Mouse (Mus musculus): ENCODE measurements around the gene Hspa12b.

The Hspa12b gene

GRCm38 (mm10) chr2:131149254-131149578 is 22.1 kb downstream of the Hspa12b start:
- DNase-seq: no peak

DNA sequence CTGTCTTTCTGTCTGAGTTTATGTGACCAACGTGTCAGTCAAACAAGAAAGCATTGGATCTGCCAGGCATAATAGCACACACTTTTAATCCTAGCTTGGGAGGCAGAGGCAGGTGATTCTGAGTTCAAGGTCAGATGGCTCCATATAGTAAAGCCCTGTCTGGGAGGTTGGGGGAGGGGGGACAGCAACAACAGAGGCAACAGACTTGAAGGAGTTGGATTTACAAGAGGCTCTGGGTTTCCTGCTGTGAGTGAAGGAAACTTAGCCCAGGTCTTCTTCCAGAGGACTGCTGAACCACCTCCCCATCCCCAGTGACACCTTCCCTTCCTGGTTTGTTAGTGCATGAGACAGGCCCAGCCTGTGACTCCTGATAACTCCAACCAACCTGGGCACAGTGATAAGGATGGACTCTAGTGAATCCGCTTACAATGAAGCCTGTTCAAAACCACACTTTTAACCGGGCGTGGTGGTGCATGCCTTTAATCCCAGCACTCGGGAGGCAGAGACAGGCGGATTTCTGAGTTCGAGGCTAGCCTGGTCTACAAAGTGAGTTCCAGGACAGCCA is 25.2 kb downstream of the Hspa12b start:
- DNase-seq: no peak

GRCm38 (mm10) chr2:131154036-131154435 is 27.0 kb downstream of the Hspa12b start:
- no peak for DNase-seq

GRCm38 (mm10) chr2:131156987-131157386 is 29.9 kb downstream of the Hspa12b start:
- no peak for DNase-seq

DNA sequence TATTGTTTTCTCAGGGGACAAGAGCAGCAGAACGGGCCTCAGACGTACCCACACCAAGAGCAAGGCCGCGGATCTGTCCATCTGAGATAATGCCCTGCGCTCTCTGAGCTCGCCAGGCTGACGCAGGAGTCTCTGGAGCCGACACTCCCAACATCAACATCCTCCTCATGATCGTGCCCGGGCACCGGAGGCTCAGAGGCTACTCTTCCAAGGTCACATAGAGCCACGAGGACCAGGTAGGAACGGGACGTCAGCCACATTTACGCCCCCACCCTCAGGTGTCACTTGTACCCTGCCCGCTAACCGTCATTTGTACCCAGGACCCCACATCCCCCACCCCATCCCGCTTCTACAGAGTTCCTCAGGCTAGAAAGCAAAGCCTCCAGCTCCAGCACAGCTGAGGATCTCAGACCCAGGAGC is 32.4 kb downstream of the Hspa12b start:
- DNase-seq: no peak

GRCm38 (mm10) chr2:131159938-131160581 is 33.0 kb downstream of the Hspa12b start, which contains the start of gene 1700037H04Rik:
1700037H04Rik (minus strand) TSS chr2:131160081.
- peak; percentile 97 for DNase-seq

- peak; percentile 39 to 49 for DNase-seq
Observed at GRCm38 (mm10) chr2:131160671-131161111, 33.6 kb downstream of the Hspa12b start.

DNA sequence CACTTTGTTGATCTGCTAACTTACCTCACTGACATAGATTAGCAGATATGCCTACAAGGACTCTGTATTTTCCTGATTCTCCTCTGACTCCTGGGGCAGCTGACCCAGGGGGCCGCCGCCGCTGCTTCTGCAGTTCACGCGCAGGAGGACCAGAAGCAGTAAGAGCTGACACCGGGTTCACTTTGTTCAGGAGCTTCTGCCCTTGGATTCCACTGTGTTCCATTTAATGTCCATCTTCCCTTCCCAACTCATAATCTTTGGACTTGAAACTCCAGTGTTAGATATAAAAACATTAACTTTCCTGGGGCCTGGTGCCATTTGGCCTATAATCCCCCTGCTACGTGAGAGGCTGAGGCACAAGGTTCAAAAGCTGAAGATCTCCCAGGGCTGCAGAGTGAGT is 36.8 kb downstream of the Hspa12b start:
- peak; percentile 83 to 89 for DNase-seq

GRCm38 (mm10) chr2:131166172-131166571 is 39.1 kb downstream of the Hspa12b start:
- DNase-seq: no peak

DNA sequence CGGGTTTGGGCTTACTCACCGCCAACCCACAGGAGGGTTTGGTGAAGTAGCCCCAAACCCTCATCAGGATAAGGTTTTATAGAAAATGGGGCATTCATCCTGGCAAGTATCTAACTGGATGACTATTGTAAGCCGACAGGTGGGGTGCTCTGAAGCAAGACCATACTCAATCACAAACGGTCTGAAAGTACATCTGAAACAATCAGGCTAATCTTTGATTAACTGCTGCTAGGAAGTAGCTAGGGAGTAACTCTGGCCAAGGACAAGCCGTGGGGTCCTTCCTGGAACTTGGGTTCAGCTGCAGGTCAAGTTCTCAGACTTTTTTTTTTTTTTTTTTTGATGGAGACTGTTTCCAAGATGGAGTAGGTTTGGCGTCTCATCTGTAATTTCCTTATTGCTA is 40.9 kb downstream of the Hspa12b start:
- DNase-seq: no peak

- DNase-seq: no peak
Observed at GRCm38 (mm10) chr2:131168914-131169313, 41.8 kb downstream of the Hspa12b start.

GRCm38 (mm10) chr2:131170936-131171335 is 43.9 kb downstream of the Hspa12b start:
- no peak for DNase-seq

DNA sequence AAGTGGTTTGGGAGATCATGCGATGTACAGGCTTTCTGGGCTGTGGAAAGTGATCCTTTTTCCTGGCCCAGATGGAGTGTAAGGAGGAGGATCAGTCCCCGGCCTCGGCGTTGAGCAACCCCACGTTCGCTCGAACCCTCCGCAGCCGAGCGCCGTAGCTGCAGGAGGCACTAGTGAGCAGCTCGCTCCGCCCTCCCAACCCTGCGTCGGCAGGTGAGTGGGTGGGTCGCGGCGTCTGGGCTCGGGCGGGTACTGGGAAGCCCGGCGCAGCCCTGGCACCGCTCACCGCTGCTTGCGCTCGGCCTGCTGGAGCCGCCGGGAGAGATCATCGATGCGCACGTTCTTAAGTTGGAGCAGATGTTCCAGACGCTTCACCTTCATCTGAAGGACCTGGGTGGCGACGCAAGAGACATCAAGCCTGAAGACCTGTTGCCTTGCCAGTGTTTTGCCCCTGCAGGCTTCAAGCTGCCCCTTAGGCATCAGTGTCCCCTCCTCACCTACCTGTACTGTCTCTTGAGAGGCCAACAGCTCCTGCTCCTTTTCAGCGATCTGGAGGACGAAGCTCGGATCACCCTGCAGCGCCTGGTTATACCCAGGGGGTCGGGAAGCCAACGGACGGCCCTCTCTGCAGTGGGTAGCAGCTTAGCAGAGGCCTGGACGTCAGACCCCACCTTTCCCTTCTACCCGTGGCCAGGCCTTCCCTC is 44.5 kb downstream of the Hspa12b start:
- DNase-seq: peak; percentile 57 to 79

DNA sequence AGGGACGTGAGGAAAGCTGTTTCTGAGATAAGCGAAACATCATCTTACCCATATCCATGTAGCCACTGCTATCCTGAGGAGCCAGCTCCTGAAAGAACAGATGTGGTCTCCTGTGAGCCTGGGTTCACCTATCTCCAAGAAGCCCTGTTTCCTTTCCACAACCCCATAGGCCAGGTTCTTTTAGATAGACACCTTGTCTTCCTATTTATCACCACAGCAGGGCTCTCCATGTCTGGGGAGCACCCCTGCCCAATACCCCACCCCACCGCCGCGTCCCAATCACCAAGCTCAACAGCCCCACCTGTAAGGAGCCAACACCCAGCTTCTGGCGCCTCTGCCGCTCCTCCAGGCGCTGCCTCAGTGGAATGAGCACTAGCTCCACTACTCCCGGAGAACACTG is 45.2 kb downstream of the Hspa12b start:
- DNase-seq: no peak

DNA sequence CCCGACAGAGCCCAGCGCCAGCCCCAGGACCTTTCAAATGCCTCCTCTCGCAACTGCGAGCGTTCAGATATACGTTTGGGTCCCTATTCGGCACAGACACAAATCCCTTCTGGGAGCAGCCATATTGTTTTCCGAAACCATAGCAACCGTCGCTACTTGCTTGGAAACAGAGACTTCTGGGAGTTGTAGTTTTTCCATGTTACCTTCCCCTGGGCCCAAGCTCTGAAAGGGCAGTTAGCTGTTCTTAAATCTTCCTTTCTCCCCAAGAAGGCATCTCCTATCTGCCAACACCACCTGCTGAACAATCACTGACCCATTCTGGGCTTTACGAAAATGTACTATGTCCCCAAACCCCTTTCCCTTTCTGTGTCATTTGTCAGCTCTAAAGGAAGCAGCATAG is 47.6 kb downstream of the Hspa12b start:
- DNase-seq: peak; percentile 69 to 76

GRCm38 (mm10) chr2:131175286-131175944 is 48.3 kb downstream of the Hspa12b start:
- DNase-seq: peak; percentile 40 to 55

DNA sequence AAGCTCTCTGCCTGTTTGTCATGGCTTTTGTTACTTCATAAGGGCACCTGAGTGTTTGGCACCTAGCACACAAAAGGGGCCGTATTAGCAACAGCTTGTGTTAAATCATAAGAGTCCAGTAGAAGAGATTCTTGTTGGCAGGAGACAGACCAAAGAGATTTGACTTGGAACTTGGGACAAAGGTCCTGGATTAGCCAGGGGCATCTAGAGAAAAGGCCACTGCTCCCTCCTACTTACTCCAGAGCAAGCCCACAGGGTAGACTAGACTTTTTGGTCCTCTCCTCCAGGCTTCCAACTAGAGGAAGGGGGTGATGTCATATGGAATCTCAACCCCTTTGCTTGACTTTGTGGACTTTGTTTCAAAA is 48.8 kb downstream of the Hspa12b start:
- peak; percentile 55 to 57 for DNase-seq

DNA sequence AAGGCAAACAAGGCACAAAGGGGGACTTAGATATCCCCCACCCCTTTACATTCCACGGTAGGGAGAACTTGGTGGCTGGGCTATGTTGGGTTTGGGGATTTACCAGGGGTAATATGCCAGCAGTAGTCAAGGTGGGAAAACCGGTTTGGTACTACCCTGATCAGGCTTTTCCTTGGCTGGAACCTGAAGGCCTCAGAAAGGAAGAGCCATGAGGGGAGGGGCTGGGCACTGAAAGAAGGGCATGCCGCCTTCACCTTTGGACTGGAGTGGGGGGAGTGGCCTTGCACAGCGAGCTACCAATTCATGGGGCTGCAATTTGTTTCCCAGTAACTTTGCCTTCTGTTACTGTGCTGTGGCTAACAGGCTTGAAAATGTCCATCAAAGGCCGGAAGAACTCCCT is 49.4 kb downstream of the Hspa12b start:
- peak; percentile 84 to 88 for DNase-seq

- DNase-seq: peak in 1 of 2 experiments; percentile 41
Observed at GRCm38 (mm10) chr2:131177932-131178331, 50.9 kb downstream of the Hspa12b start.

DNA sequence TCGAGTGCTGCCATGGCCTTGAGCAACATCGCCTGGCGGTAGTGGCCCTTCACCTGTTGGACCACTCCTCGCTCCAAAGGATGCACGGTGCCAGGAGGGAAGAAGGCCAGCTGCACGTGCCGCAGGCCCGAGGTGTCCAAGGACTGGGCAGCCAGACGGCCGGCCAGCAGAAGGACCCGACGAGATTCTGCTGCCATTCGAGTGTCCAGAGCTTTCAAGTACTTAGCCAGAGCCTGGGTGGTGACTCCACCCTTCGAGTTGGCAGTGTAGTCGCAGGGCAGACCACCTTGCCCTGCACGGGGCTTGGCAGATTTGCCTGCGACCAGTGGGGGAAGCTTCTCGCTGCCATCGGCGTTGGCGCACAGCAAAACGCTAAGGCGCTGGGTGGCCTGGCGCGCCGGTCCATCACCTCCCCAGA is 51.8 kb downstream of the Hspa12b start:
- DNase-seq: peak in 1 of 2 experiments; percentile 41

- peak; percentile 55 to 60 for DNase-seq
Observed at GRCm38 (mm10) chr2:131179246-131179886, 52.3 kb downstream of the Hspa12b start.

DNA sequence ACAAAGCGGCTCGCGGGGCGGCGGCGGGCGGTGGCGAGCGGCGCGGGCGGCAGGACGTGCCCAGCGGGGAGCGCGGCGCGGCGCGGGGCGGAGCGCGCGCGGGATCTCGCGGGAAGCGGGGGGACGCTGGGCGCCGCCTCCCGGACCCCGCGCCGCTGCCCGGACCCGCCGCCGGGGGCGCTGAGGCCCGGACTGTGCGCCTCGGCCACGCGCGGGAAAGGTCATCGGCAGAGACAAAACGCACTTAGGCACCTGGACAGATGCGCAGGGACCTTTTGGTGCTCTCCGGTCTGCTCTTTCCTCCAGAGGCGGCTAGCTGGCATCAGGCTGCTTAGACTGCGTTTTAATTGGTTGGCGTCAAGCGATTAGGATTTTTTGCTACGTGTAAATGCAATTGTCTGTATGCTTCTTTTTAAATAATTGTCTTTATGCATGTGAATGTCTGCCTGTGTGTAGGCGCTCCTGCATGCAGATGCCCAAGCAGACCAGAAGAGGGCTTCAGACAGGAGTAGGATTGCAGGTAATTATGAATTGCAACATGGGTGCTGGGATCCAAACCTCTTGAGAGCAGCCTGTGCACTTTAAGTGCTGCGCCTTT is 53.0 kb downstream of the Hspa12b start, which contains the start of gene Cenpb:
Cenpb (minus strand) TSS at position 78 of the 598 bp plus-strand sequence.
- DNase-seq: peak; percentile 82 to 88

DNA sequence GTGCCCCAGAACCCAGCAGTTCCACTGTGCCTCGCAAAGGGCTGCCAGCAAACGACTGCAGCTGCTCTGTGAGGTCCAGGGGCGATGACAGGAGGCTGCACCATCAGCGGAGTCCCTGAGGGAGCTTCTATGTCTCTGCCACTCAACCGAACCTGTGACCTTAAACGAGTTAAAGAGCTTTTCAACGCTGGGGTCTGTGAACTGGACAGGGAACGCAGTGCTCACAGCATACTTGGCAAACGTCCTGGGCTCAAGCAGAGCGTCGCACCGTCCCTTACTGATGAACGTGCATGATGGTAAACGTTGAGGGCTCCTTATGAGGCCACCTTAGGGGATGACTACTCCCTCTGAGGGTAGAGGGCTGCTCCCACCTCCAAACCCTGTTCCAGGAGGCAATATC is 59.3 kb downstream of the Hspa12b start:
- no peak for DNase-seq

Data from kidney, adult 8-10 months (tissue).